Mouse (Mus musculus) bone marrow macrophage, adult 2 months (primary cell): ENCODE measurements around the gene Nudt19. TPM values are rescaled to one million over a fixed set of nuclear protein-coding genes. Genes with fewer than 3 reads are reported as not detected.
"Not testable (repeated sequence)": the region's sequence is repeated elsewhere in the genome, so short reads cannot be mapped to it uniquely, and the experiment has no call there.

Source experiments
- H3K27ac ChIP-seq: 2 replicates; pipeline ENCODE4 v1.5.1; 2012; ENCODE audit warnings: low read depth, low read length; ENCODE audit not compliant: insufficient read depth
- H3K4me1 ChIP-seq: 2 replicates; pipeline ENCODE4 v1.6.1; 2012; ENCODE audit warnings: low read length; ENCODE audit not compliant: control insufficient read depth, insufficient read depth
- H3K4me3 ChIP-seq: 2 replicates; pipeline ENCODE4 v1.5.1; 2012; ENCODE audit warnings: mild to moderate bottlenecking, low read length, moderate library complexity; ENCODE audit not compliant: insufficient read depth
- CTCF ChIP-seq: IDR thresholded peaks from 2 replicates; pipeline ENCODE4 v1.5.1; 2012; ENCODE audit warnings: low read depth, mild to moderate bottlenecking, low read length, moderate library complexity
- POLR2A ChIP-seq: IDR thresholded peaks from 2 replicates; pipeline ENCODE4 v1.6.1; 2012; ENCODE audit warnings: mild to moderate bottlenecking, low read depth, low read length, borderline replicate concordance
- polyA plus RNA-seq: library from polyadenylated mRNA; stranded (reverse); fragments of >200 nt; gene quantifications from 2 replicates; pipeline ENCODE4 v1.2.4, GENCODE M21; 2012; ENCODE audit not compliant: missing spikeins, insufficient read depth, insufficient read length

Gene Nudt19
- polyA plus RNA-seq, 1 experiment = 19.2 TPM

GRCm38 (mm10) chr7:35586906-35587445, 30.9 kb upstream of the Nudt19 start:
- Histone ChIP-seq H3K4me1 (peaks cover 8% of the 10 kb centered on the region), H3K4me3 (peak overlapping the region; percentile 78), H3K27ac (no peak overlapping the region)
- no peak for TF ChIP-seq CTCF
- no peak for TF ChIP-seq POLR2A

GRCm38 (mm10) chr7:35586055-35586905, 30.2 kb upstream of the Nudt19 start, which contains the start of gene Ankrd27:
TSS of gene Ankrd27 (plus strand) at chr7:35586244.
- TF ChIP-seq CTCF (no peak), POLR2A (no peak)
- Histone ChIP-seq H3K27ac (no peak within 1 kb of the TSS), H3K4me3 (peak within 1 kb of the TSS; percentile 78), H3K4me1 (peaks cover 8% of the 10 kb centered on the region)

- H3K4me1 ChIP-seq = peaks cover 8% of the 10 kb centered on the region
- no peak for TF ChIP-seq CTCF
- no peak for TF ChIP-seq POLR2A
- H3K4me3 ChIP-seq = peak within 1 kb of the TSS; percentile 78
- no peak within 1 kb of the TSS for H3K27ac ChIP-seq
Observed at GRCm38 (mm10) chr7:35585191-35586054, 29.3 kb upstream of the Nudt19 start, which contains the start of gene Rgs9bp. TSS of gene Rgs9bp (minus strand) at chr7:35585582.

- peak overlapping the region; percentile 78 for H3K4me3 ChIP-seq
- peaks cover 8% of the 10 kb centered on the region for H3K4me1 ChIP-seq
- TF ChIP-seq CTCF = no peak
- no peak for TF ChIP-seq POLR2A
- H3K27ac ChIP-seq = no peak overlapping the region
Observed at GRCm38 (mm10) chr7:35584786-35585190, 28.7 kb upstream of the Nudt19 start.

- Histone ChIP-seq H3K4me3 (peak overlapping the region; percentile 78), H3K27ac (no peak overlapping the region), H3K4me1 (peaks cover 8% of the 10 kb centered on the region)
- TF ChIP-seq POLR2A = no peak
- no peak for TF ChIP-seq CTCF
Observed at GRCm38 (mm10) chr7:35584068-35584785, 28.1 kb upstream of the Nudt19 start.

GRCm38 (mm10) chr7:35583476-35584025, 27.4 kb upstream of the Nudt19 start:
- TF ChIP-seq POLR2A = no peak
- no peak for TF ChIP-seq CTCF
- H3K4me3 ChIP-seq = no peak overlapping the region
- H3K4me1 ChIP-seq = peaks cover 8% of the 10 kb centered on the region
- H3K27ac ChIP-seq = no peak overlapping the region

GRCm38 (mm10) chr7:35582719-35583118, 26.6 kb upstream of the Nudt19 start:
- H3K27ac ChIP-seq = no peak overlapping the region
- TF ChIP-seq CTCF = no peak
- peaks cover 7% of the 10 kb centered on the region for H3K4me1 ChIP-seq
- H3K4me3 ChIP-seq = no peak overlapping the region

GRCm38 (mm10) chr7:35579849-35580248, 23.7 kb upstream of the Nudt19 start:
- TF ChIP-seq POLR2A (no peak), CTCF (peak; percentile 50; the same call in 1 of the 2 replicates)
- Histone ChIP-seq H3K27ac (no peak overlapping the region), H3K4me3 (no peak overlapping the region), H3K4me1 (no peaks in the 10 kb centered on the region)

GRCm38 (mm10) chr7:35570883-35571282, 14.8 kb upstream of the Nudt19 start:
- not testable (repeated sequence) for H3K4me1 ChIP-seq, H3K27ac ChIP-seq, H3K4me3 ChIP-seq

GRCm38 (mm10) chr7:35569724-35570123, 13.6 kb upstream of the Nudt19 start:
- not testable (repeated sequence) for H3K27ac ChIP-seq, H3K4me3 ChIP-seq, H3K4me1 ChIP-seq

- H3K4me1 ChIP-seq, H3K4me3 ChIP-seq, H3K27ac ChIP-seq: not testable (repeated sequence)
Observed at GRCm38 (mm10) chr7:35565965-35566364, 9.9 kb upstream of the Nudt19 start.

GRCm38 (mm10) chr7:35564872-35565271, 8.8 kb upstream of the Nudt19 start:
- not testable (repeated sequence) for H3K4me1 ChIP-seq, H3K4me3 ChIP-seq, H3K27ac ChIP-seq
